Mouse (Mus musculus) midbrain, embryonic 15.5 days (tissue): ENCODE measurements around the gene Dcaf11. TPM values are rescaled to one million over a fixed set of nuclear protein-coding genes. Genes with fewer than 3 reads are reported as not detected.

Source experiments
- ATAC-seq: fragments of 200-750 bp; cut with Nextera tagmentation; replicated peaks from 2 replicates; pipeline ENCODE4 v1.8.0; 2017; ENCODE audit warnings: moderate TSS enrichment
- H3K27ac ChIP-seq: fragments of 300-500 bp; sonication (generic); 2 replicates; pipeline ENCODE4 v1.5.1; 2015; ENCODE audit warnings: mild to moderate bottlenecking, inconsistent platforms
- H3K27me3 ChIP-seq: fragments of 300-500 bp; sonication (generic); replicated peaks from 2 replicates; pipeline ENCODE4 v1.6.1; 2015; ENCODE audit warnings: inconsistent platforms
- H3K36me3 ChIP-seq: fragments of 300-500 bp; sonication (generic); replicated peaks from 2 replicates; pipeline ENCODE4 v1.6.1; 2015; ENCODE audit warnings: inconsistent platforms
- H3K4me1 ChIP-seq: fragments of 300-500 bp; sonication (generic); 2 replicates; pipeline ENCODE4 v1.6.1; 2015; ENCODE audit warnings: inconsistent platforms
- H3K4me2 ChIP-seq: fragments of 300-500 bp; sonication (generic); 2 replicates; pipeline ENCODE4 v1.6.1; 2015; ENCODE audit warnings: inconsistent platforms, mild to moderate bottlenecking, moderate library complexity
- H3K4me3 ChIP-seq: fragments of 300-500 bp; sonication (generic); 2 replicates; pipeline ENCODE4 v1.5.1; 2015; ENCODE audit warnings: mild to moderate bottlenecking, inconsistent platforms
- H3K9ac ChIP-seq: fragments of 300-500 bp; sonication (generic); 2 replicates; pipeline ENCODE4 v1.6.1; 2015; ENCODE audit warnings: mild to moderate bottlenecking, inconsistent platforms
- H3K9me3 ChIP-seq: fragments of 300-500 bp; sonication (generic); 2 replicates; pipeline ENCODE4 v1.6.1; 2016; ENCODE audit warnings: inconsistent platforms
- WGBS: fragments of 180-500 bp; shearing (Covaris S2); methylation state at CpG from one replicate; pipeline ENCODE4 v1.1.7; 2015; ENCODE audit warnings: mixed read lengths; 5-methylcytosine and 5-hydroxymethylcytosine counted together
- polyA plus RNA-seq: library from polyadenylated mRNA; unstranded; fragments of >200 nt; fragmentation: Nextera tagmentation; extraction: Ambion mirVana; gene quantifications from 2 replicates; pipeline ENCODE4 v1.2.1, GENCODE M21; 2015

The Dcaf11 gene
- polyA plus RNA-seq, 1 experiment from 2014 or later = 135 TPM

- peak; percentile 92 for ATAC-seq
Observed at GRCm38 (mm10) chr14:55577871-55578667, 18.3 kb downstream of the Dcaf11 start, which contains the start of gene Psme1. Psme1 (plus strand) TSS chr14:55578123.

GRCm38 (mm10) chr14:55578668-55579269 lies 19.0 kb downstream of the Dcaf11 start:
- peak overlapping the region; percentile 85 for H3K4me2 ChIP-seq
- peak overlapping the region; percentile 89 for H3K27ac ChIP-seq
- peaks cover 12% of the 10 kb centered on the region; the same call in 1 of the 2 replicates for H3K36me3 ChIP-seq
- H3K9me3 ChIP-seq = no peaks in the 10 kb centered on the region
- H3K4me1 ChIP-seq = peaks cover 20% of the 10 kb centered on the region
- 23% methylated on average over 6 of the region's 6 CpGs for WGBS
- peak overlapping the region; percentile 69 for H3K4me3 ChIP-seq
- peak; percentile 64 for ATAC-seq
- H3K9ac ChIP-seq = peak overlapping the region; percentile 79
- H3K27me3 ChIP-seq = no peaks in the 10 kb centered on the region

More at GRCm38 (mm10) chr14:55577871-55578667, 18.3 kb downstream of the Dcaf11 start, which contains the start of gene Psme1:
- Histone ChIP-seq H3K4me1 (peaks cover 20% of the 10 kb centered on the region), H3K4me2 (peak within 1 kb of the TSS; percentile 85), H3K9ac (peak within 1 kb of the TSS; percentile 79), H3K4me3 (peak within 1 kb of the TSS; percentile 69), H3K27ac (peak within 1 kb of the TSS; percentile 89), H3K27me3 (no peaks in the 10 kb centered on the region), H3K9me3 (no peaks in the 10 kb centered on the region), H3K36me3 (peaks cover 12% of the 10 kb centered on the region; the same call in 1 of the 2 replicates)
- WGBS = under 1% methylated on average over 32 of the region's 32 CpGs

- no peak overlapping the region for H3K9ac ChIP-seq
- 0 out of 2 replicates have a peak overlapping the region, but pooled peaks have one; percentile 85 for H3K4me2 ChIP-seq
- H3K27me3 ChIP-seq = no peaks in the 10 kb centered on the region
- WGBS = 82% methylated on average over 23 of the region's 23 CpGs
- no peak overlapping the region for H3K4me3 ChIP-seq
- no peaks in the 10 kb centered on the region for H3K9me3 ChIP-seq
- H3K27ac ChIP-seq = no peak overlapping the region
- no peak for ATAC-seq
- peaks cover 12% of the 10 kb centered on the region; the same call in 1 of the 2 replicates for H3K36me3 ChIP-seq
- peaks cover 26% of the 10 kb centered on the region for H3K4me1 ChIP-seq
Observed at GRCm38 (mm10) chr14:55579511-55580496, 20.0 kb downstream of the Dcaf11 start.

GRCm38 (mm10) chr14:55580731-55581130 lies 20.9 kb downstream of the Dcaf11 start:
- H3K9ac ChIP-seq = no peak overlapping the region
- H3K27me3 ChIP-seq = no peaks in the 10 kb centered on the region
- H3K4me2 ChIP-seq = no peak overlapping the region
- H3K4me1 ChIP-seq = peaks cover 26% of the 10 kb centered on the region
- H3K4me3 ChIP-seq = no peak overlapping the region
- ATAC-seq = no peak
- H3K27ac ChIP-seq = no peak overlapping the region
- H3K36me3 ChIP-seq = peaks cover 12% of the 10 kb centered on the region; the same call in 1 of the 2 replicates
- H3K9me3 ChIP-seq = no peaks in the 10 kb centered on the region
- 94% methylated on average over 16 of the region's 16 CpGs for WGBS

GRCm38 (mm10) chr14:55581981-55582681 lies 22.3 kb downstream of the Dcaf11 start:
- Histone ChIP-seq H3K36me3 (peaks cover 12% of the 10 kb centered on the region; the same call in 1 of the 2 replicates), H3K9me3 (no peaks in the 10 kb centered on the region), H3K4me1 (peaks cover 26% of the 10 kb centered on the region), H3K4me3 (no peak overlapping the region), H3K4me2 (no peak overlapping the region), H3K9ac (no peak overlapping the region), H3K27me3 (no peaks in the 10 kb centered on the region), H3K27ac (no peak overlapping the region)
- whole genome bisulfite sequencing = 72% methylated on average over 9 of the region's 9 CpGs
- no peak for ATAC-seq

- peak overlapping the region; percentile 66 for H3K4me2 ChIP-seq
- WGBS = 43% methylated on average over 5 of the region's 5 CpGs
- H3K4me1 ChIP-seq = peaks cover 11% of the 10 kb centered on the region
- ATAC-seq = no peak
- no peak overlapping the region for H3K27ac ChIP-seq
- H3K4me3 ChIP-seq = peak overlapping the region; percentile 46
- H3K27me3 ChIP-seq = no peaks in the 10 kb centered on the region
- H3K36me3 ChIP-seq = peaks cover 12% of the 10 kb centered on the region; the same call in 1 of the 2 replicates
- no peaks in the 10 kb centered on the region for H3K9me3 ChIP-seq
- H3K9ac ChIP-seq = peak overlapping the region; percentile 49
Observed at GRCm38 (mm10) chr14:55584303-55584701, 24.5 kb downstream of the Dcaf11 start.

- peak; percentile 73 for ATAC-seq
- peaks cover 14% of the 10 kb centered on the region for H3K4me1 ChIP-seq
- no peaks in the 10 kb centered on the region for H3K9me3 ChIP-seq
- H3K9ac ChIP-seq = peak within 1 kb of the TSS; percentile 49
- no peaks in the 10 kb centered on the region for H3K27me3 ChIP-seq
- WGBS = 3% methylated on average over 43 of the region's 43 CpGs
- peaks cover 12% of the 10 kb centered on the region; the same call in 1 of the 2 replicates for H3K36me3 ChIP-seq
- peak within 1 kb of the TSS; percentile 66 for H3K4me2 ChIP-seq
- H3K4me3 ChIP-seq = peak within 1 kb of the TSS; percentile 46
- H3K27ac ChIP-seq = peak within 1 kb of the TSS; percentile 47
Observed at GRCm38 (mm10) chr14:55584702-55585565, 25.1 kb downstream of the Dcaf11 start, which contains the start of gene Emc9. Emc9 (minus strand) TSS chr14:55585302.

GRCm38 (mm10) chr14:55585566-55585960 lies 25.8 kb downstream of the Dcaf11 start:
- 70% methylated on average over 6 of the region's 6 CpGs for WGBS

GRCm38 (mm10) chr14:55586149-55586548 lies 26.3 kb downstream of the Dcaf11 start:
- Histone ChIP-seq H3K4me3 (no peak overlapping the region), H3K4me1 (peaks cover 21% of the 10 kb centered on the region), H3K9me3 (no peaks in the 10 kb centered on the region), H3K27me3 (no peaks in the 10 kb centered on the region), H3K4me2 (no peak overlapping the region), H3K9ac (no peak overlapping the region), H3K27ac (no peak overlapping the region), H3K36me3 (peaks cover 5% of the 10 kb centered on the region; the same call in 1 of the 2 replicates)
- 97% methylated on average over 2 of the region's 2 CpGs for WGBS
- no peak for ATAC-seq

More at GRCm38 (mm10) chr14:55585566-55585960, 25.8 kb downstream of the Dcaf11 start:
- Histone ChIP-seq H3K4me3 (0 out of 2 replicates have a peak overlapping the region, but pooled peaks have one; percentile 46), H3K9ac (0 out of 2 replicates have a peak overlapping the region, but pooled peaks have one; percentile 49), H3K9me3 (no peaks in the 10 kb centered on the region), H3K4me2 (peak overlapping the region; percentile 66), H3K36me3 (peaks cover 11% of the 10 kb centered on the region; the same call in 1 of the 2 replicates), H3K27me3 (no peaks in the 10 kb centered on the region), H3K27ac (no peak overlapping the region), H3K4me1 (peaks cover 20% of the 10 kb centered on the region)
- no peak; the same call in 1 of the 2 replicates for ATAC-seq

GRCm38 (mm10) chr14:55589271-55589670 lies 29.5 kb downstream of the Dcaf11 start:
- ATAC-seq = no peak

More at GRCm38 (mm10) chr14:55589271-55589670, 29.5 kb downstream of the Dcaf11 start:
- no peaks in the 10 kb centered on the region for H3K27me3 ChIP-seq
- H3K9ac ChIP-seq = no peak overlapping the region
- WGBS = 91% methylated on average over 5 of the region's 5 CpGs
- H3K4me2 ChIP-seq = no peak overlapping the region
- H3K36me3 ChIP-seq = 0 out of 2 replicates have a peak, but pooled peaks cover 2% of the 10 kb centered on the region
- H3K4me3 ChIP-seq = no peak overlapping the region
- H3K9me3 ChIP-seq = no peaks in the 10 kb centered on the region
- H3K4me1 ChIP-seq = peaks cover 38% of the 10 kb centered on the region
- H3K27ac ChIP-seq = no peak overlapping the region
